Mouse (Mus musculus) activated CD4-positive, CD25-positive, alpha-beta regulatory T cell, adult 4 months (primary cell): Measurements from ENCODE around the gene Hist1h2ak. TPM values are rescaled to one million over a fixed set of nuclear protein-coding genes. Genes with fewer than 3 reads are reported as not detected.

Source experiments
- ATAC-seq: one replicate; pipeline ENCODE4 v1.8.0; 2017
- polyA plus RNA-seq, 2 experiments: library from polyadenylated mRNA; unstranded; fragments of 100-300 nt; shearing (Covaris generic); gene quantifications; one replicate each; pipeline ENCODE4 v1.2.1; 2017

Hist1h2ak gene
- polyA plus RNA-seq, 2 experiments from 2014 or later, result 2.5 to 3.5 TPM

DNA sequence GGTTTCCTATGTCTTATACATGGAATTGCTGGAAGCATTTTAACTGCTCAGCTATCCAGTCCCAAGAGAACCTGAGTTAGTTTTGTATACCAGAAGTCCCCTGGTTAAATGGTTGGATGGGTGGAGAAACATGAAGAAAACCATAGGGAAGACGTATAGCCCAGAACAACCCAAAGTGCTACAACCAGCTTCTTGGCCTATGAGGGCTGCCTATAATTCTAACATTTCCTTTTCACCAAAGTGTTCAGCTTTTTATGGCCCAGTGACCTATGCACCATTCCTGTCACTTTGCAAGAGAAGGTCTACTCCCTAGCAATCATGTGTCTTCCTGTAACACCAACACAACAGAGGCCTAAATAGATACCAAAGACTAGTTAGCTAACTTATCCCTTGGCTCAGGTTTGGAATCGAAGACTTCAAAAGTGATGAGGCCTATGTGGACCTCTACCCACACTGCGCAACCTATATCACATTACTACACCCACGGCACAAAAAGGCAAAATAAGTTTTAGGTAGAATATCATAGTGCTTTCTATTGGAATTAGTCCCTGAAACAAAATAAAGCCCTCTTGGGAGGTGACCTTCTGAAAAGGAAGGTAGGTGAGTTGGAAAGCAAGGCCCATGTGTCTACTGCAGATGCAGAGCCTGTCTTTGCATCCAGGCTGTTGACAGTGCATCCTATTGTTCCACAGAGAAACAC is 35.1 kb downstream of the Hist1h2ak start:
- no peak for ATAC-seq

DNA sequence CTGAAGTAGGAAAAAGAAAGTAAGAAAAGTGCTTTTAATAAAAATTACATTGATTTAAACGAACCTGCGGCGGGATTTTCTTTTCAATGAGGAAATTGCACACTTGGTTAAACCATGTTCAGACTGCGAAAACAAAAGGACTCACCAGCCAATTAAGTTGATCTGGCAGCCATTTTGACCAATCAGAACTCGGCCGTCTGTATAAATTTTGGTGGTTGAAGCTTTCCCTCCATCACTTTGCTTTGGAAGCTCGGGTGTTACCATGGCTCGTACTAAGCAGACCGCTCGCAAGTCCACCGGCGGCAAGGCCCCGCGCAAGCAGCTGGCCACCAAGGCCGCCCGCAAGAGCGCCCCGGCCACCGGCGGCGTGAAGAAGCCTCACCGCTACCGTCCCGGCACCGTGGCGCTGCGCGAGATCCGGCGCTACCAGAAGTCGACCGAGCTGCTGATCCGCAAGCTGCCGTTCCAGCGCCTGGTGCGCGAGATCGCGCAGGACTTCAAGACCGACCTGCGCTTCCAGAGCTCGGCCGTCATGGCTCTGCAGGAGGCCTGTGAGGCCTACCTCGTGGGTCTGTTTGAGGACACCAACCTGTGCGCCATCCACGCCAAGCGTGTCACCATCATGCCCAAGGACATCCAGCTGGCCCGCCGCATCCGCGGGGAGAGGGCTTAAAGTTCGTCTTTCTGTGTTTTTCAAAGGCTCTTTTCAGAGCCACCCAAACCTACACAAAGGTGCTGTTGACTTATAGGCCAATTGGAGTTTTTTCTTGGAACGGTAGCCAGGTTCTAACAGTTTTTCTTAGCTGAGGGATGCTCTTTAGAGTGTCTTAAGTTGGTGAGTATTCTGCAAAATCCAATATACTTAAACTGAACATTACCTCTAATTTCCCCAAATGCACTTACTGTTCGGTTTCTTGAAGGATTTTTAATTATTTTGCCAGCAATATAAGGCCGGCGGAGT is 36.0 kb downstream of the Hist1h2ak start, which contains the start of gene Hist1h3h:
Gene Hist1h3h, plus strand, starts transcription at position 263 of the 961 bp plus-strand sequence.
- ATAC-seq, result peak; percentile 47

- peak; percentile 3 for ATAC-seq
These were observed 36.9 kb downstream of the Hist1h2ak start for GRCm38 (mm10) chr13:21716540-21717391.

DNA sequence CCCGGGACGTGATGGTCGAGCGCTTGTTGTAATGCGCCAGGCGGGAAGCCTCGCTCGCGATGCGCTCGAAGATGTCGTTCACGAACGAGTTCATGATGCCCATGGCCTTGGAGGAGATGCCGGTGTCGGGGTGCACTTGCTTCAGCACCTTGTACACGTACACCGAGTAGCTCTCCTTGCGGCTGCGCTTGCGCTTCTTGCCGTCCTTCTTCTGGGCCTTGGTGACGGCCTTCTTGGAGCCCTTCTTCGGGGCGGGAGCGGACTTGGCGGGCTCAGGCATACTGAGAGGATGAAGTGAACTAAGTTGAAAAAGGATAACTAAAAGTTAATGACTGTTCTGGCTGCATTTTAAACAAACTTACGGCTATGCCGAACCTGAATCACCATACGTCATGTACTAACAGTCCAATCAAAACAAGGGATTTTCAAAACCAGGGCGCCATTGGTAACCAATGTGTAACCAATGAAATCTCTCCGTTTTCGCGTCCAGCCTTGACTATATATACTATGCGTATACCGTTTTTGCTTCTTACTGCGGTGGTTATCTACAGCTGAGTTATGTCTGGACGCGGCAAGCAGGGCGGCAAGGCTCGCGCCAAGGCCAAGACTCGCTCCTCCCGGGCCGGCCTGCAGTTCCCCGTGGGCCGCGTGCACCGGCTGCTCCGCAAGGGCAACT is 37.6 kb downstream of the Hist1h2ak start, which contains the start of the genes Hist1h2bl and Hist1h2ai:
Gene Hist1h2bl, minus strand, starts transcription at position 280 of the 676 bp plus-strand sequence.
Gene Hist1h2ai, plus strand, starts transcription at position 559 of the 676 bp plus-strand sequence.
- peak; percentile 90 for ATAC-seq

GRCm38 (mm10) chr13:21715131-21715863 is 38.3 kb downstream of the Hist1h2ak start:
- ATAC-seq, result no peak

DNA sequence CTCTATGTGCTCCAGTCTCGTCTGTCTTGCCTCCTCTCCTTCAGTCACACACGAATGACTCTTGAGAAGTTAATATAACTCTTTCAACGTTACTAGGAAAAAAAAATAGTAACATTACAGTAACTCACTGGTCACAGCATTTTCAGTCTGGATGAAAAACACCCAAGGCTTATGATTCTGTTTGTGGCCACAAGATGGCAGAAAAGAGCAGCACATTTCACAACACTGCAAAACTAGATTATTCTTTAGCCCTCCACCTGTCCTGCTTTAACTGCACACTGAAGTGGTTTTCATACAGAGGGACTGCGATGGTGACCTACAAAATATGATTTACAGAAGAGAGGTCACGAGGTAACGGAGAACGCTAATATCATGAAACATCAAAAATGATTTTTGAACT is 38.9 kb downstream of the Hist1h2ak start:
- ATAC-seq, result no peak

DNA sequence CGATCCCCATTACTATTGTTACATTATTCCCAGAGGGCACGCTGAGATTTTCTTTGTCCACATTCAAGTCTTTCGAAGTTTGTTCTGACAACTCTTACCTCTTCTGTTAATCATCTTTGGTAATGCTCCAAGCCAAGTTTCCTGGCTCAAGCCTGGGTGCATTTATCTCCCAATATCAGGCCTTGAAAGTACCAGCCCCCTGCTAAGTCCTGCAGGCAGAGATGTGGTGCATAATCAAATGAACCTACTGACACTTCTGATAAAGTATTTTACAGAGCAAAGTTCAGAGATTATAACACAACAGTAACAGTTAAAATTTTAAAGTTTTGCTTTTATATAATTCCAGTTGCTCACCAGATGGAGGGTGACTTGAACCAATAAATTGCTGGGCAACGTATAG is 41.9 kb downstream of the Hist1h2ak start:
- no peak for ATAC-seq

DNA sequence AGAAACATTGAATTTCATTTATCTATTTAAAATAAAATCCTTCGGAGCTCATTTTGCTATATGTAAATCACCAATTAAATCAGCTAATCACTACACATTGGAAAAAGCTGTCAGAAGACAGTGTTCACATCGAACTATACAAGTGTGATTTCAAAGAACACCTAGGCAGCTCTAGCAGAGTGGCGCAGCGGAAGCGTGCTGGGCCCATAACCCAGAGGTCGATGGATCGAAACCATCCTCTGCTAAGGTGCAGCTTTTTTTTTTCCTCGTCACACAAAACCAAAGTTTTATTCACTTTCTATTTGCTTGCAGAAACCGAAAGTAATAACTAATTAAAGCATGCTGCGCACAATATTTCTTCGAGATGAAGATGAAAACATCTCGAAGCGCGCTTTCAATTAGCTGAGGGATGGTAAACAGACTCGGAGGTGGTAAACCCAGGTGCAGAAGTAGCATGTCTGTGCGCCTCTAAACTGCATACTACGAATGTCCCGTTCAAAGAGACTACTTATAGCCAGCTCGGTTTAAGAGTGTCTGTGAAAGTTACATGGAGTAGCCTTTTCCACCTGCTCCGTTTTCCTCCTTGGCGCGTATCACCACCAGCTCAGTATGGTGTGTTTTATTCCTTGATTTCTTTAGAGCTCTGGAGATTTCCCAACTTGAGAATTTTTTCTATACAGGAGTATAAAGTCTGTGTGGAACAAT is 42.7 kb downstream of the Hist1h2ak start:
- peak; percentile 62 for ATAC-seq

GRCm38 (mm10) chr13:21710031-21710711 is 43.5 kb downstream of the Hist1h2ak start:
- peak; percentile 71 for ATAC-seq

DNA sequence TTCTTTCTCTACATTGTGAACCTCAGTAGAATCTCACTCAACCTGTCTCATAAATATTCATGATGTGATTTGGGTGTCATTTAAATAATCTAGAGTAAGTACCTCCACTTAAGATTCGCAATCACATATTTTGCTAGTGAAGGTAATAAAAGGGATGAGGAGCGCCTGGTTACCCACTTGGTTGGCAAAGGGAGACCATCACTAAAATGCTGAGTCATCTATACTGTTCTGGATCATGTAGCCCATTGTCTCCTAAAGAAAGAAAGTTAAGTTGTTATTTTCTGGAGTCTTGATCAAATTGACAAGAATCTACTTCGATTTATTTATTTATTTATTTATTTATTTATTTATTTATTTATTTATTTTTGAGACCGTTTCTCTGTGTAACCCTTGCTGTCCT is 47.0 kb downstream of the Hist1h2ak start:
- no peak for ATAC-seq

Other genes with a start within 250 kb of the Hist1h2ak start
- gene Zkscan8, start 222.7 kb downstream of the Hist1h2ak start, polyA plus RNA-seq, result 10 to 100 TPM in 1 of 2 experiments, 1 to 10 TPM in 1; 5.0 to 10.1 TPM
- not detected for gene Olfr1366, start 211.0 kb downstream of the Hist1h2ak start, polyA plus RNA-seq
- gene Olfr1535, start 193.9 kb downstream of the Hist1h2ak start, polyA plus RNA-seq, result under 1 TPM in 1 of 2 experiments, not detected in 1; 0.40 TPM
- not detected for gene Olfr1364, start 172.1 kb downstream of the Hist1h2ak start, polyA plus RNA-seq
- gene Olfr1362, start 139.8 kb downstream of the Hist1h2ak start, polyA plus RNA-seq, result not detected
- gene Olfr11, start 111.3 kb downstream of the Hist1h2ak start, polyA plus RNA-seq, result not detected
- not detected for gene Olfr1361, start 90.4 kb downstream of the Hist1h2ak start, polyA plus RNA-seq
- gene Olfr1360, start 76.4 kb downstream of the Hist1h2ak start, polyA plus RNA-seq, result not detected
- not detected for gene Olfr1359, start 55.7 kb downstream of the Hist1h2ak start, polyA plus RNA-seq
- 1 to 10 TPM in 1 of 2 experiments, not detected in 1; 1.2 TPM for gene Hist1h2bl, start 37.7 kb downstream of the Hist1h2ak start, polyA plus RNA-seq
- gene Hist1h2ai, start 37.4 kb downstream of the Hist1h2ak start, polyA plus RNA-seq, result 1 to 10 TPM in 1 of 2 experiments, not detected in 1; 5.1 TPM
- gene Hist1h3h, start 36.2 kb downstream of the Hist1h2ak start, polyA plus RNA-seq, result 1 to 10 TPM in 1 of 2 experiments, not detected in 1; 6.0 TPM
- 1 to 10 TPM; 2.4 to 2.8 TPM for gene Hist1h2bm, start 31.8 kb downstream of the Hist1h2ak start, polyA plus RNA-seq
- gene Hist1h4j, start 18.8 kb downstream of the Hist1h2ak start, polyA plus RNA-seq, result under 1 TPM in 1 of 2 experiments, not detected in 1; 0.61 TPM
- gene Hist1h4k, start 3.3 kb downstream of the Hist1h2ak start, polyA plus RNA-seq, result 1 to 10 TPM; 4.8 to 6.3 TPM
- 1 to 10 TPM; 3.3 to 5.0 TPM for gene Hist1h2bn, start 296 bp upstream of the Hist1h2ak start, polyA plus RNA-seq
- gene Hist1h1b, start 26.8 kb upstream of the Hist1h2ak start, polyA plus RNA-seq, result 10 to 100 TPM; 28.3 to 35.3 TPM
- 1 to 10 TPM in 1 of 2 experiments, not detected in 1; 3.8 TPM for gene Hist1h3i, start 29.5 kb upstream of the Hist1h2ak start, polyA plus RNA-seq
- gene Hist1h2an, start 33.4 kb upstream of the Hist1h2ak start, polyA plus RNA-seq, result 10 to 100 TPM in 1 of 2 experiments, 1 to 10 TPM in 1; 2.0 to 11.5 TPM
- not detected for gene Hist1h2bp, start 33.6 kb upstream of the Hist1h2ak start, polyA plus RNA-seq
- 1 to 10 TPM; 4.2 to 9.2 TPM for gene Hist1h2bq, start 56.4 kb upstream of the Hist1h2ak start, polyA plus RNA-seq
- 1 to 10 TPM in 1 of 2 experiments, not detected in 1; 2.4 TPM for gene Hist1h2ao, start 56.6 kb upstream of the Hist1h2ak start, polyA plus RNA-seq
- gene Hist1h4m, start 57.9 kb upstream of the Hist1h2ak start, polyA plus RNA-seq, result 1 to 10 TPM in 1 of 2 experiments, not detected in 1; 6.5 TPM
- gene Hist1h4n, start 78.4 kb upstream of the Hist1h2ak start, polyA plus RNA-seq, result 10 to 100 TPM in 1 of 2 experiments, not detected in 1; 15.9 TPM
- 100 to 1,000 TPM; 214 to 439 TPM for gene Hist1h2ap, start 79.7 kb upstream of the Hist1h2ak start, polyA plus RNA-seq
- gene Hist1h2br, start 79.9 kb upstream of the Hist1h2ak start, polyA plus RNA-seq, result 1 to 10 TPM; 4.0 to 9.2 TPM
- not detected for gene Zfp184, start 191.3 kb upstream of the Hist1h2ak start, polyA plus RNA-seq
- gene Pom121l2, start 227.4 kb upstream of the Hist1h2ak start, polyA plus RNA-seq, result not detected